ENCODE assay signal across 8 mouse cellular contexts in genomic region chr3:67463450-67464372, GRCm38 (mm10). TPM values are rescaled to one million over a fixed set of nuclear protein-coding genes. Genes with fewer than 3 reads are reported as not detected.
DNase-seq lines count a peak whose midpoint lies in the region; ATAC-seq and TF ChIP-seq lines count a peak whose summit lies in the region.

Lxn (minus strand) TSS chr3:67463926.

- peak within 1 kb of the TSS; percentile 65 for H3K4me3 ChIP-seq in embryonic facial prominence, embryonic 12.5 days
- peak within 1 kb of the TSS; percentile 63 for H3K4me3 ChIP-seq in intestine, postnatal 0 days (ENCODE audit: low read depth, low read length)

- TF ChIP-seq CTCF in intestine, postnatal 0 days (IDR thresholded peaks at IDR 0.05; ENCODE audit: low read depth): peak; percentile 61

- 1% methylated on average over 43 of the region's 43 CpGs for WGBS in embryonic facial prominence, embryonic 12.5 days
- under 1% methylated on average over 38 of the region's 43 CpGs for WGBS in intestine, postnatal 0 days

- no peaks in the 10 kb centered on the region for H3K27me3 ChIP-seq in embryonic facial prominence, embryonic 12.5 days
- H3K27me3 ChIP-seq in intestine, postnatal 0 days (replicated peaks; ENCODE audit: control insufficient read depth, insufficient read depth, low read length): no peaks in the 10 kb centered on the region

- intact Hi-C loops in left cerebral cortex, postnatal 36 days (cut with DNase I): no loop called here

- DNase-seq in adrenal gland, postnatal 10 days: peak; percentile 82
- DNase-seq in left cerebral cortex, postnatal 36 days (ENCODE audit: low spot score in 2 of 2): peak; percentile 78 to 81
- peak; percentile 70 for DNase-seq in mesoderm, embryonic 11.5 days (ENCODE audit: low read depth, low spot score)
- peak; percentile 59 for DNase-seq in right cerebral cortex, postnatal 4 days
- peak; percentile 87 for DNase-seq in yolk sac, embryonic 10.5 days (ENCODE audit: low spot score)

- peak within 1 kb of the TSS; percentile 74 for H3K9ac ChIP-seq in embryonic facial prominence, embryonic 12.5 days
- peak within 1 kb of the TSS; percentile 65 for H3K9ac ChIP-seq in intestine, postnatal 0 days (ENCODE audit: low read depth, low read length)

- H3K27ac ChIP-seq in embryonic facial prominence, embryonic 12.5 days: peak within 1 kb of the TSS; percentile 86
- H3K27ac ChIP-seq in intestine, postnatal 0 days (ENCODE audit: low read depth, low read length): peak within 1 kb of the TSS; percentile 78

- peaks cover 30% of the 10 kb centered on the region for H3K36me3 ChIP-seq in embryonic facial prominence, embryonic 12.5 days
- peaks cover 27% of the 10 kb centered on the region for H3K36me3 ChIP-seq in intestine, postnatal 0 days (ENCODE audit: control insufficient read depth, insufficient read depth)

- H3K9me3 ChIP-seq in embryonic facial prominence, embryonic 12.5 days: no peaks in the 10 kb centered on the region
- no peaks in the 10 kb centered on the region for H3K9me3 ChIP-seq in intestine, postnatal 0 days (ENCODE audit: control insufficient read depth)

- H3K4me2 ChIP-seq in embryonic facial prominence, embryonic 12.5 days (replicated peaks): peak within 1 kb of the TSS; percentile 84
- peak within 1 kb of the TSS; percentile 84 for H3K4me2 ChIP-seq in intestine, postnatal 0 days (replicated peaks; ENCODE audit: low read depth)

- peaks cover 6% of the 10 kb centered on the region for H3K4me1 ChIP-seq in embryonic facial prominence, embryonic 12.5 days
- H3K4me1 ChIP-seq in intestine, postnatal 0 days (replicated peaks; ENCODE audit: control insufficient read depth, insufficient read depth, low read length): no peaks in the 10 kb centered on the region

- ATAC-seq in embryonic facial prominence, embryonic 12.5 days (ENCODE audit: insufficient number of reproducible peaks, insufficient read depth, low FRiP score, low TSS enrichment): peak; percentile 87
- ATAC-seq in granulocyte monocyte progenitor cell, adult 5-6 weeks (replicated peaks; ENCODE audit: poor library complexity, severe bottlenecking): peak; percentile 95
- peak; percentile 97 for ATAC-seq in intestine, postnatal 0 days

RNA-seq across cellular contexts. Expression of gene Lxn, which starts in this region (rescaled TPM):
- total RNA-seq in adrenal gland, postnatal 10 days (2021): 10 to 100 TPM; 17.6 to 21.9 TPM
- polyA plus RNA-seq in embryonic facial prominence, embryonic 12.5 days (2016; fragmentation: Nextera tagmentation; extraction: Ambion mirVana): 93.1 and 96.6 TPM in 2 replicates
- total RNA-seq in granulocyte monocyte progenitor cell, adult 5-6 weeks (2014; fragmentation: Nextera tagmentation): 37.1 and 43.1 TPM in 2 replicates
- total RNA-seq in granulocyte monocyte progenitor cell, adult 5-6 weeks (2017): 15.1 and 22.8 TPM in 2 replicates
- 84.1 and 91.7 TPM in 2 replicates for polyA plus RNA-seq in intestine, postnatal 0 days (2015; fragmentation: Nextera tagmentation; extraction: Ambion mirVana)
- total RNA-seq in left cerebral cortex, postnatal 36 days (2021): 10 to 100 TPM; 34.9 to 39.4 TPM

Comparison
In these comparisons a context has a peak if more than half of its experiments do, and no peak if none do; other contexts are left out.
1. Peak in every context shown above with its lines: DNase-seq, ATAC-seq, H3K4me3 ChIP-seq and H3K27ac ChIP-seq.